Mouse (Mus musculus) monocyte, adult 2 months (primary cell): ENCODE measurements around the gene Pex1.
"Not testable (repeated sequence)": the region's sequence is repeated elsewhere in the genome, so short reads cannot be mapped to it uniquely, and the experiment has no call there.

ENCODE experiments used
- DNase-seq, 2 experiments: peaks; one replicate each; pipeline ENCODE4 v3.0.0; 2022; ENCODE audit warnings: low spot score in 2 of 2, low read depth in 1 of 2

The Pex1 gene

DNA sequence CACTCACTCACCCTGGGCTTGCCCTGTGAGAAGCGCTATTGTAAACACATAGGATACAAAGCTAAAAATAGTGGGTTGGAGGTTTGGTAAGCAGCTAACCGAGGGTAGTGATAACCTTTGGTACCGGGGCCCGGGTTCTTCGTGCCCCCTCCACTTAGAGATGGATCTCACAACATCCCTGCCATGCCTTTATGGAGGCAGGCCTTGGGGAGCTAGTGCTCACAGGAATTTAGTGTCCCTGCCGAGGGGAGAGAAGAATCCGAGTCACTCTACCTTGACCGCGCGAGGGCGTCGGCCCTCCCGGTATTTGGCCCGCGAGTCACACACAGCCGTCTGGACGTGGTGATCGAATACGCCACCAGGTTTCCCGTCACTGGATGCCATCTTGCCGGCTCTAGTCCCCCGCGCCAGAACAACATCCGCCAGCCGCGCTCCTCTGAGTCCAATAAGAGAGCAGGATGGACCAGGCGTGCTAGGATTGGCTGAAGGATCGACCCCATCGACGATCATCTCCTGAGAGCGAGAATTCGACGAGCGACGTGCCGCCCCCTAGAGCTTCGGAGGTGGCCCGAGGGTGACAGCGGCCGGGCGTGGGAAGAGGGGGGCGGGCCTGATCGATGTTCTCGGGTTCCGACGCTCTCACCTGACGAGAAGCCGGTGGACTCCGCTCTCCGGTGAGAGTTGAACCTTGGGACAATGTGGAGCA, at the start of gene Pex1:
Pex1 (plus strand) TSS at position 374 of the 706 bp plus-strand sequence.
- DNase-seq, result peak; percentile 87 to 88

DNA sequence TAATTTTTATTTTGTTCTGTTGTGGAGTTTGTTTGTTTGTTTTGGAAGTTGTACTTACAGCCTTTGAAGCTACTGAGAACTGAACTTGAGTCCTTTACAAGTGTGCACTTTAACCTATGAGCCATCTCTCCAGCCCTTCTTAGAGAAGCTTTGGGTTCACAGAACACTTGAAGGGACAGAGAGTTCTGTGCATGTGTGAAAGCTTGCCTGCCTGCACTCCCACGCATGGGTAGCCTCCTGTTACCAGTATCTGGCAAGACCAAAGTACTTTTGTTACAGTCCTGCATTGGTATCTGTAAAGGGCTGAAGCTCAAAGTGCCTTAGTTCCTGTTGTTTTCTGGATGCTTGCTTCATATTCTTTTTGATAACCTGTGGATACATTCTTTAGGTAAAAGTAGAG, 49.6 kb upstream of the Pex1 start:
- DNase-seq, result no peak

DNA sequence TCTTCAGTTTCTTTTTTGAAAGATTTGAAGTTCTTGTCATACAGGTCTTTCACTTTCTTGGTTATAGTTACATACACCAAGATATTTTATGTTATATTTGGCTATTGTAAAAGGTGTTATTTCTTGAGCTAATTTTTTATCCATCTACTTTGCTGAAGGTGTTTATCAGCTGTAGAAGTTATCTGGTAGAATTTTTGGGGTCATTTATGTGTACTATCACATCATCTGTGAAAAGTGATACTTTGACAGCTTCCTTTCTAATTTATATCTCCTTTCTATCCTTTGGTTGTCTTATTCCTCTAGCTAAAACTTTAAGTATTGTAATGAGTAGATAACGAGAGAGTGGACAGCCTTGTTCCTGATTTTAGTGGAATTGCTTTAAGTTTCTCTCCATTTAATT, 44.4 kb upstream of the Pex1 start:
- no peak for DNase-seq

DNA sequence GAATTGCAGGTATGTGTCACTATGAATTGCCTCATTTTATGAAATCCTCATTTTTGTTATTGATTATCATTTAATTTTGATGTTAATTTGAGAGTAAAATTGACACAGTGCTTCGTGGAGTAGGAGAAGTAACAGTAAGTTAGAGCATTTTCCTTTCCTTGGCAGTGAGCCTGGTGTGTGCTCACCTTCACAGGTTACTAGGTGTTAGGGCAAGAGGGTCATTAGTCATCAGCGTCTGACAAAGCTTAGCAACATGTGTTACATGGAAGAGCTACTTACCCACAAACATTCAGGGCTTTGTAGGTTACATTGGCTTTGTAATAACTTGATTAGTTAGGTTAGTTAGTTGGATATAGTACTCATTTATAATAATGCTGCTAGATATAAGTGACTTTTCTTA, 41.7 kb upstream of the Pex1 start:
- DNase-seq, result no peak

DNA sequence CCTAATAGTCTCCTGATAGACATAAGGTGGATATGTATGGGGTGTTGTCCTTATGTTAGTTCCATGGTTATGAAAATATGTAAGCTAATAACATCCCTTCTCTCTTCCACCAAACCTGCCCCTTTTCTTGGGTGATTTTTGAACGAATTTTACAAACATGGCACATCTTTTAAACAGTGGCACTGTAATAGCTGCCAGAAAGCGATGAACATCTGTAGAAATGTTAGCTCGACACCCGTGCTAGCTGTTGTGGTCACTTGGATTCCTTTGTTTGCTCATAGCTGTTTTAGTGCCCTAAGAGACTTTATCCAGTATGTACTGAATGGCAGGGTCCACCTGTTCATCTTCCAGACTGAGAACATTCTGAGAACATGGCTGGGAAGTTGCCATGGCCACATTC, 24.6 kb upstream of the Pex1 start, which contains the start of gene 1700109H08Rik:
1700109H08Rik (plus strand) TSS at position 301 of the 400 bp plus-strand sequence.
- DNase-seq, result no peak

DNA sequence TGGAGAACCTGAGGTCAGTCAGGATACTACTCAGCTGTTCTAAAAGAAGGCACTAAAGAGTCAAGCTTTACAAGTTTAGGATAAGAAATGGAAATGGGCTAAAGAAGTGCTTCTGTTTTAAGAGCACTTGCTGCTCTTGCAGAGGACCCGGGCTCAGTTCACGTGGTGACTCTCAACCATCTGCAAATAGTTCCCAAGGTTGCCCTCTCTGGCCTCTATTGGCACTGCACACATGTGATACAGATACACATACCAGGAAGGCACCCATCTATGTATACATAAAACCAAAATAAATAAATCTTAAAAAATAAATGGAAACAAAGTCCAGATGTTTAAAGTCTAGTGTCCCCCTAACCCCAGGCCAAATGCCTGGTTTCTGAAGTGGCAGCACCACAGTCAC, 21.0 kb upstream of the Pex1 start:
- no peak for DNase-seq

DNA sequence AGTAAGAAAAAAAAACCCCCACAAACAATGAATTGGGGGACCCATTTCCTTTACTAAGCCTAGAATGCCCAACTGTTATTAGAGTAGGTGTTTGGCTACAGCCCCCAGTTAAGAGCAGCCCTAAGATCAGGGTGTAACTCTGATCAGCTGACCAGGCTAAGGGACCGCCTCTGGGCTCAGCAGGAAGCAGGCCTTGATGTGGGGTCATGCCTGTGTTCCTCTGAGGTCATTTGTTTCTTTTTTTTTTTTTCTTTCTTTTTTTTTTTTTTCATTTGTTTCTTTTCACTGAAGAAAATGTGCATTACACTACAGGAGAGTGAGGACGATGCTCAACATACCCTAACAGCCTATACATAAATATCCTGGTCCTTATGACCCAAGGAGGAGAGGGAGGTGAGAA, 17.9 kb upstream of the Pex1 start:
- DNase-seq, result no peak

DNA sequence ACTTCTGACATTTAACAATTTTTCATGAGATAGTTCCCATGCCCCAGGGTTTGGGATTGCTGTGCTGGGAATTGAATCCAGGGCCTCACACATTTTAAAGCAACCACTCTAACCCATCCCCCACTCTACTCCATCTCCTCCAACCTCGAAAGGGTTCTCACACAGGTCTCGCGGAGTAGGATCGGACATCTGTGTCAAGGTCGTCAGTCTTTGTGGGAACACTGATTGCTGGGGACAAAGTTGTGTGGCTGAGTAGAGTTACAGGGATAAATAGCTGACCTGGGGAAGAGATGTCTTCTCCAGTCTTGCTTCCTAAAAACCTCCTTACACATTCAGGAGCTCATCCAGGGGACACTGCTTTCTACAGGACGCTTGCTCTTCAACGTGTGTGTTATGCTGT, 16.8 kb upstream of the Pex1 start:
- no peak for DNase-seq

DNA sequence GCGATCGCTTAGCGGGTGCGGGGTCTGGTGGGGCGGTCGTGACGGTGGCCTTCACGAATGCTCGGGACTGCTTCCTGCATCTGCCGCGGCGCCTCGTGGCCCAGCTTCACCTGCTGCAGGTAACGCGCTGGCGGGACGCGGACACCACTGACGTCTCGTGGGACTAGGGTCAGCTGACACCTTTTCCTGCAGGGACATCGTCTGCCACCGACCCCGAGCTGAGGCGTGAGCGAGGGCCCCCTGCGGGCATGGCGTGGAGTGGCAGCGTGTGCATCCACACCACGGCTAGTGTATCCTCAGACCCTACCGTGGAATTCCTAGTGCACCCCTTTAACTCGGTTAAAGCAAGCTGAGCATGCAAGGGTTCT, 517 bp downstream of the Pex1 start, which contains the start of gene Rbm48:
Rbm48 (minus strand) TSS at position 187 of the 368 bp plus-strand sequence.
- DNase-seq, result peak; percentile 30 to 61

DNA sequence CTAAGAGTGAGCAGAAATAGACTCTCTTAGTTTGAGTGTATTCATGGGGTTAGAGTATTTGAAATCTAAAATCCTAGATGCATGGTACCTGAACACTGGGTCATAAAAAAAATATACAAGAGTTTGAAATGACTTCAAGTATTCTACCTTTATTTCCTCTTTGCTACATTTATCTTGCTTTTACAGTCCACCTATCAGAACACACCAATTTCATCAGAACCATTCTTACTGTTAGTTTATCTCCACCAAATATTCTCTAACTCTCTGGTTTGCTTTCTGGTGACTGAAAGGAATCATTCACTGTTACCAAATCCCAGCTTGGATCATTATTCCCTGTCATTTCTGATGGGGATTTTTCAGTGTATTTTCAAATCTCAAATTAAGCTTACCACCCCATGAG, 1.3 kb downstream of the Pex1 start:
- no peak for DNase-seq

DNA sequence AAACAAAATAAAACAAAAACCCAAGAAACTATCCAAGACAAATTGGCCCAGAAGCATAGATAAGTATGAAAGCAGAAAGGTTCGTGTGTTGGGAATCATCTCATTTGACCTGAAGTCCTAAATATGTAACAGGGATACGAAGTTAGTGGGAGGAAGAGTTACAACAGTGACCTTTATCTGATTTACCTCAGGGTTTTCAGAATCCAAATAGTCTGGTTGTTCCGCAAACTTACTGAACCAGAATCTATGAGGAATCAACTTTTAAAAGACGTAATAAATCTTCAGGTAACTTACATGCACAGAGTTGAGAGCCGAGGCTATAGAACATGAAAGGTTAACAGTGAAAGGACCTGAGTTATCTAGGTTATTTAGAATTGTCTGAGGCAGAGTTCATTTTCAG, 2.9 kb downstream of the Pex1 start:
- DNase-seq, result no peak

DNA sequence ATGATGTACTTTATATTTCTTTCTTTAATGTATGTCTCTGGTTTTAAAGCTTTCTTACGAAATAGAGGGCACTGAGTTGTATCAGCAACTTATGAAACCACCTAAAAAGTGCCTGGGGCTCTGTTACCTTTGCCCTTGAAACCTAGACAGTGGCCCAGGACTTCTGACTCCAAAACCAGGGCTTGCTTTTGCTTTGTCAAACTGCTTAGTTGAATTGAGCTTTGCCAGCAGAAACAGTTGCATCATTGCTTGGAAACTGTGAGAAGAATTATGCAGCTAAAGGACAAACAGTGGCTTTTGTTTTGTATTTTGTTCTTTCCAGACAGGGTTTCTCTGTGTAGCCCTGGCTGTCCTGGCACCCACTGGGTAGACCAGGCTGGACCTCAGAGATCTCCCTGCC, 4.4 kb downstream of the Pex1 start:
- no peak for DNase-seq

DNA sequence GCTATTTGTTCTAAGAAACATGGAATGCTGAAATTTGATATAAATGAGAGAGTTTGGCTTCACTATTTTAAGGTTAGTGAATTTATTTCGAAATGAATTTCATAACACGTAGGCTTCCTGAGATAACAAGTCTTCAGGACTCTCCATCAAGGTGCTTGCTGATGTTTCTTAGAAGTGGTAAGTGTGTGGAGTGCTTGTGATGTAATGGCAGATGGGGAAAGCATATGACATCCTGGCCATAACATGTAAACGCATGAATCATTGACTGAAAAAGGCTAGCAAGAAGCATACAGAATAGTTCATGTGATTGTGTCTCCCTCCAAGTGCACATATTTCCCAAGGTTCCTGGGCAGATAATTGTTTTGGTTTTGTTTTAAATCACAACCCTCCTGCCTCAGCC, 4.9 kb downstream of the Pex1 start:
- DNase-seq, result no peak

DNA sequence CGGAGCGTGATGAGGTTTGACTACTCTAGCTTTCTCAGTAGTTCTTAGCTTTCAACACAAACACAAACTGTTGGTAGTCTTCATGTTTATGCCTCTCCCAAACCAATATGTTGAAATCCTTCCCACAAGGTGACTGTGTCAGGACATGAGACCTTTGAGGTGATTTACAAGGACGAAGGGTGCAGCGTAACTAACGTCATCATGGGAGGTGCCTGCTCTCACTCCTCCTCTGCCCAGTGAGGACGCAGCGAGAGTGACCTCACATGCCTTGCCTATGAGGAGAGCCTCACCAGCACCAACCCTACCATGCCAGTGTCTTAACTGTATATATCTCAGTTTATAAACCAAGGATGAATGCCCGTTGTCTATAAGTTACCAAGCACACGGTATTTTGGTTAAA, 11.2 kb downstream of the Pex1 start:
- DNase-seq, result no peak

DNA sequence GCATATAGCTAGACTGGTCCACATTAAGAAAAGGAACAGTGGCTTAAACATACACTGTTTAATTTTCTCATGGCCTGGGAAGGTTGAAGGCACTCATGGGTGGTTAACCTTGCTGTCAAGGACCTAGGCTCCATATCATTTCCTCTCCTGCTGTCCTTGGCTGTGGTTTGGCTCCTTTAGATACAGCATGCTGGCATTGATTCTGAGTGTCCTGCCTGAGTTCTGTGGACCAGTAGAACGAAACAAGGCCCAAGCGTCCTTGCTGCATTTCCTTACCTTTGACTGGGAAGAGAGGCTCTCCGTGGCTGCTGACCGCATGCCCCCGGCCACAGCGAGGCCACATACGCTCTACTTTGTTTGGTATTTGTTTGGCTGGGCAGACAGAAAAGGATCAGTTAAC, 13.4 kb downstream of the Pex1 start:
- no peak for DNase-seq

DNA sequence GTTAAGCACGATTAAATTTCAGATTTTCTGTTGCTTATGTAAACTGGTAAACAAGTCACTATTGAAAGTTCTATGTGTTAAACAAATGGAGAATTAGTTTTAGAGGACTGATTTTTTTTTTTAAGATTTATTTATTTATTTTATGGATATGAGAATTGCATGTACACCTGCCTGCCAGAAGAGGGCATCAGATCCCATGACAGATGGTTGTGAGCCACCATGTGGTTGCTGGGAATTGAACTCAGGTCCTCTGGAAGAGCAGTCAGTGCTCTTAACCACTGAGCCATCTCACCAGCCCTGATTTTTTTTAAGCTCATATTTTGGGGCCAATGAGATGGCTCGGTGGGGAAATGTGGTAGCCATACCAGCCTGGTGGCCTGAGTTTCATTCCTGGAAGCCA, 16.0 kb downstream of the Pex1 start:
- not testable (repeated sequence) for DNase-seq

DNA sequence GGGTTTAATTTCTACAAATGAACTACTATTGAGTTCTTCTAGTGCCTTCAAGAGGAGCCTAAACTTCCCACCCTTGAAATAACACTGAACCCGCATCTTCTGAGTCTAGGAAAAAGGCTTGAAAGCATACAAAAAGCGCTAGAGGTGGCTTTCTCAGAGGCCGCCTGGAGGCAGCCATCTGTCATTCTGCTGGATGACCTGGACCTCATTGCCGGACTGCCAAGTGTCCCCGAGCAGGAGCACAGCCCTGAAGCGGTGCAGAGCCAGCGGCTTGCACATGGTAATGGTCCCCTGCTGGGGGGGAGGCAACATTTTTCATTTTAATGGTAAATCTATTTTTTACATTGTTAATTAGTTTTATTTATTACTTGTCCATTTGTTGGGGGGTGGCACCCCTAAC, 24.6 kb downstream of the Pex1 start:
- no peak for DNase-seq

DNA sequence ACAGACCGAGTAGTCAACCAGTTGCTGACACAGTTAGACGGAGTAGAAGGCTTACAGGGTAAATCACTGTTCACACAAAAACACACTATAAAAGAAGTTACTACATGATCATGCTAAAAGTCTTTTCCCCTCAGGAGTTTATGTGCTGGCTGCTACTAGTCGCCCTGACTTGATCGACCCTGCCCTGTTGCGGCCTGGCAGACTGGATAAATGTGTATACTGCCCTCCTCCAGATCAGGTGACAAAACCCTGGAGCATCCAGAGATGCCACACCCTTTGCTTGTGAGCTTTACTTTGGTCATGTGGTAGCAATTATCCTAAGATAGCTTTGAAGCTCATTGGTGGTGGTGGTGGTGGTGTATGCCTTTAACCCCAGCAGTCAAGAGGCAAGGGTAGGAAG, 34.2 kb downstream of the Pex1 start:
- DNase-seq, result no peak

DNA sequence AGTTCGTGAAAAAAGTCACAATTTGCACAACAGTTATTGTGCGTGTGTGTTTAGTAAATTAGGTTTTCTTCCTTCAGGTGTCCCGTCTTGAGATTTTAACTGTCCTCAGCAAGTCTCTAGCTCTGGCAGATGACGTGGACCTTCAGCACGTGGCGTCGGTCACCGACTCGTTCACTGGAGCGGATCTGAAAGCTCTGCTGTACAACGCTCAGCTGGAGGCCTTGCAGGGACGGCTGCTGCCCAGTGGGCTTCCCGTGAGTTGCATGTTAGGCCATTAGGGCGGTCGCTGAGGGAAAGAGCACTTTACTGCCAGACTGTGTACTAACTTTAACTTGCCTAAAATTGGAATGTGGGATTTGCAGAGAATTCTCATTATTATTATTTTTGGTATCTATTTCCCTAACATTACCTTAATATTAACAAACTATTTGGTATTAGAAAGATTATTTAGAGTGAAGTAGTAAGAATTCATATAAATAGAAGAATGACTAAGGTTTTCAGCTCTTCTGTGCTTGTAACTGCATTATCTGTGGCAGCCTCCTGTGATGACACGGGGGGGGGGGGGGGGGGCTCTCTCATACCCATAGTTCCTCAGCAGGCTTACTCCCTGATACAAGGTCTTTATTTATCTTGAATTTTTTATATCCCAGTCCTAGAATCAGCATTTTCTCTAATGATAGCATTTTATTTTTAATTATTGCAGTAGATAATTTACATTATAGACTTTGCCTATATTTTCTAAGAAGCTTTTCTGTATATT, 35.8 kb downstream of the Pex1 start:
- DNase-seq, result no peak

DNA sequence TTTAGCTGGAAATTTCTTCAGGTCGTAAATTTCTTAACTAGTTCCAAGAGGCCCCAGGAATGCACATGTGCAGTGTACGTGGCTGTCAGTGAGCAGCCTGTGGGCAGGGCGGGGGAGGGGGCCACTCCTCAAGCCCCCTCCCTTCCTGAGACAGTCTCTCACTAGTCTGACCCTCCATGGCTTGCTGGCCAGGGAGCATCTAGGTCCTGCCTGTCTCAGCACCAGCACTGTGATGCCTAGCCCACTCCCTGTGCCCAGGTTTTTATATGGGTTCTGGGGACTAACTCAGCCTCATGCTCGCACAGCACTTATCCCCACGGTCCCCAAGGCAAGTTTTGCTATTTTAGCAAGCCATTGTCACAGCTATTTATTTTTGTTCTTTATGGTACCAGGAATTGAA, 36.4 kb downstream of the Pex1 start:
- no peak for DNase-seq

DNA sequence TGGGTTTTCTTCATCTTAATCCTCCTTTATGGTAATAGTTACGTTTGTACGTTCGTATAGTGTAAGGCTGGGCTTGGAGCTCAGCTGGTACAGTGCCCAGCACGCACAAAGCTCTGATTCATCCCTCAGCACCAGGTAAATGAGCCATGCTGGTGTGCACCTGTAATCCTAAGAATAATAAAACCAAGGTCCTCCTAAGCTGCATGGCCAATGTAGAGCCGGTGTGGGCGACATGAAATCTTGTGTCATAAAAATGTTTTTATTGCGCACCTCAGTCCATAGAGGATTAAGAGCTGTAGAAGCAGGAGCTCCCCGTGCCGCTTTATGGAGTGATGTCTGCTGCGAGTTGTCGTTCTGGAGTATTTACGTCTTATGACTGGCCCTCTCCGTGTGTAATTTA, 37.4 kb downstream of the Pex1 start:
- no peak for DNase-seq

DNA sequence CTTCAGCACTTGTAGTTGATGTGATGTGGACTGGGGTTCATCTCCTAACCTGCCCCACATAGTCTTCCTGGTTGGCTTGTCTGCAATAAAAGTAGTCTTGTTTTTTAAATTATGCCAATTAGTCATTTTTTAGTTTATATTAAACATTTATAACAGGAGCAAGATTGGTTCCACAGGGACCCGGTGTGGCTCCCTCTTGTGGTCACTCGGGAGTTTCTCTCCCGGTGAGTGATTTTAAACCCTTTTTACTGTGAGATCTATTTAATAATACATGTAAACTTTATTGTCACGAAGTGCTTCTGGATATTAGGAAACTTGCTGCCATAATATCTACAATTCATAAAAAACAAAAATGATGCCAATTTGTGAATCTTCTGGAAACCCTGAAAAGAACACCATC, 38.1 kb downstream of the Pex1 start:
- DNase-seq, result no peak

DNA sequence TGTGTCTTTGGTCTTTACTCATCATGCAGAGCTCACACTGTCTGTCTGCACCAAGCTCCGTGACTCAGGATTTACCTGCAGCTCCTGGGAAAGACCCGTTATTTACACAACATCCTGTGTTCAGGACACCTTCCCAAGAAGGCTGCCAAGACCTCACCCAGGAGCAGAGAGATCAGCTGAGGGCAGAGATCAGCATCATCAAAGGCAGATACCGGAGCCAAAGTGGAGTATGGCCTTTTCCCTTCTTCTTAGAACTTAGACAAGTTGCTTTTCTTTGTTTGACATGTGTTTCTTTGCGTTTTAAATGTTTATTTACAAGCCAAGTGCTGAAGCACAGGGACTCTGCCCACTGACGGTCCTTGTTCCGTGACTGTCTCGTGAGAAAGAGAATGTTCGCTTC, 39.4 kb downstream of the Pex1 start:
- DNase-seq, result no peak
